ENCODE assay signal across 15 mouse cellular contexts in genomic region chr12:84640253-84640652, GRCm38 (mm10). TPM values are rescaled to one million over a fixed set of nuclear protein-coding genes. Genes with fewer than 3 reads are reported as not detected.
"Had no signal": no experiment of that assay in that cellular context is flagged by ENCODE, and none has a peak within 500 bp of the region (broad histone marks: within the 10 kb centered on the region; RNA-seq: fewer than 3 reads in every experiment).

No protein-coding gene starts in this region.

- DNase-seq: kidney, adult 11 months; kidney, adult 8-10 months; kidney, postnatal 10 days; kidney, postnatal 36 days; layer of hippocampus, postnatal 36 days; left cerebral cortex, postnatal 4 days; liver, postnatal 0 days; lung, embryonic 14.5 days; thymus, adult 18-20 months had no signal

RNA-seq across cellular contexts. Expression of gene Vrtn, which starts 0.6 kb away (rescaled TPM):
- total RNA-seq: layer of hippocampus, adult 8-10 months; layer of hippocampus, postnatal 10 days; layer of hippocampus, postnatal 36 days; left cerebral cortex, postnatal 14 days; left cerebral cortex, postnatal 4 days; megakaryocyte, adult 5-6 weeks; monocyte, adult 5-6 weeks; neutrophil, adult 5-6 weeks had no signal

RNA-seq across cellular contexts. Expression of gene Syndig1l, which starts 58.4 kb away (rescaled TPM):
- total RNA-seq: megakaryocyte, adult 5-6 weeks; monocyte, adult 5-6 weeks; neutrophil, adult 5-6 weeks had no signal
